Mouse (Mus musculus): Measurements from ENCODE around the gene Olfr222.
"Not testable (repeated sequence)": the region's sequence is repeated elsewhere in the genome, so short reads cannot be mapped to it uniquely, and the experiment has no call there.

The Olfr222 gene

DNA sequence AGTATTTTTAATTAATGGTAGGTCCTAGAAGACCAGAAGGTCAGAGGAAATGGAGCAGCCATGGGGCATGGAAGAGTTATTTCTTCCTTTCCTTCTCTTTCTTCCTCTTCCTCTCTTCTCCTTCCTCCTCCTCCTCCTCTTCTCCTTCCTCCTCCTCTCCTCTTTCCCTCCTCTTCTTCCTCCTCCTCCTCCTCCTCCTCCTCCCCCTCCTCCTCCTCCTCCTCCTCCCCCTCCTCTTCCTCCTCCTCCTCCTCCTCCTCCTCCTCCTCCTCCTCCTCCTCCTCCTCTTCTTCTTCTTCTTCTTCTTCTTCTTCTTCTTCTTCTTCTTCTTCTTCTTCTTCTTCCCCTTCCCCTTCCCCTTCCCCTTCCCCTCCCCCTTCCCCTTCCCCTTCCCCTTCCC is at the start of gene Olfr222:
Olfr222 (minus strand) TSS at position 101 of the 400 bp plus-strand sequence.
- ATAC-seq (ENCODE audit: insufficient number of reproducible peaks, low FRiP score, low TSS enrichment): not testable (repeated sequence)

DNA sequence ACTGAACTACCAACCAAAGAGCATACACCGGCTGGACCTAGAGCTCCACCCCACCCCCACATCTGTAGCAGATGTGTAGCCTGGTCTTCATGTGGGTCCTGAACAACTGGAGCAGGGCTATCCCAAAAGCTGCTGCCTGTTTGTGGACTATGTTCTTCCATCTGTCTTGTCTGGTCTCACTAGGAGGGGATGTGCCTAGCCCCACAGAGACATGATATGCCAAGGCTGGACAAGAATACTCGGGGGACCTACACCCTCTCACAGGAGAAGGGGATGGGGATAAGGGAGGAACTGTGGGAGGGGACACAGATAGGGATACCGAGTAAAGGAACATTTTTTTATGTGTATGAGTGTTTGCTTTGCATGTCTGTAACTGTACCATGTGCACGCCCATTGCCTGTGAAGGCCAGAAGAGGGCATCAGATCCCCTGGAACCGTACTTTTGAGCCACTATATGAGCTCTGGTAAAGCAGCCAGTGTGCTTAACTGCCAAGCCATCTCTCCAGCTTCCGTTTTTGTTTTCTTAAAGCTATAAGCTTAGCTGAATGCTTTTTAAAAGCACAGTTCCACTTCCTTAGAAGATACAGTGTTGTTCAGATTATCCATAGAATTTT is 48.1 kb upstream of the Olfr222 start:
- ATAC-seq (ENCODE audit: insufficient number of reproducible peaks, low FRiP score, low TSS enrichment): no peak; the same call in 1 of the 2 replicates

DNA sequence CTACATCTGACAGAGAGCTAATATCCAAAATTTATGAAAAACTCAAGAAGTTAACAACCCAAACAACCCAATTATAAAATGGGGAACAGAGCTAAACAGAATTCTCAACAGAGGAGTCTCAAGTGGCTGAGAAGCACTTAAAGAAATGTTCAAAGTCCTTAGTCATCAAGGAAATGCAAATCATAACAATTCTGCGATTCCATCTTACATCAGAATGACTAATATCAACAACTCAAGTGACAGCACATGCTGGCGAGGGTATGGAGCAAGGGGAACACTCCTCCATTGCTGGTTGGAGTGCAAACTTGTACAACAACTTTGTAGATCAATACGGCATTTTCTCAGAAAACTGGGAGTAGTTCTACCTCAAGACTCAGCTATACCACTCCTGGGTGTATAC is 46.2 kb upstream of the Olfr222 start:
- no peak for ATAC-seq (ENCODE audit: insufficient number of reproducible peaks, low FRiP score, low TSS enrichment)

DNA sequence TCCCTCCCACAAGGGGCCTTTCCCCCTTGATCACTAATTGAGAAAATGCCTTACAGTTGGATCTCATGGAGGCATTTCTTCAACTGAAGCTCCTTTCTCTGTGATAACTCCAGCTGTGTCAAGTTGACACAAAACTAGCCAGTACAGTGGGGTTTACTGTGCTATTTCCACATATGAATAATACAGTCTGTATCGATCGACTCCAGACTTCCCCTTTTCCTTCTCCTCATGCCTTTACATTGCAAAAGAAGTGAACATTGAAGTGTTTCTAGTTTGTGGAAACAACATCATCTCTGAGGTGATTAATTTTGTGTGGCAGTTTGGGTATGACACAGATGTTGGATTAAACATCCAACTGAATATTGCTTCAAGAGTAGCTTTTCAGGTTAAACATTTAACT is 41.0 kb upstream of the Olfr222 start:
- not testable (repeated sequence) for ATAC-seq (ENCODE audit: insufficient number of reproducible peaks, low FRiP score, low TSS enrichment)

DNA sequence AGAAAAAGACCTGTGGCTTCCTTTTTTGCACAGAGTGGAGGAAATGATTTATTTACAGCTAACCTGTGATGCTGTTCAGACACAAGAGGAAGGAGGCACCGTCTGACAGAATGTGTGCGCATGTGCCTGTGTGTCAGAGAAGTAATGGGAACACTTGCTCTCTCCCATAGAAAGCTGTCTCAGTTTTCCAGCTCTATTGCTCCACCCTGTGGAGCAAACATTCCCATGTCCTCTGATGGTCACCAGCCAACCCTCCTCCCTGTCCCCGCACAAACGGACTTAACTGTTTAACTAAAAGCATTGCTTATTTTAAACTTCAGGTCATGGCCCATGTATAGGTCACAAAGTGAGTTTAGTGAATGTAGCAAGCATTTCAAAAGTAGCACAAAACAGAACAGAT is 38.1 kb upstream of the Olfr222 start:
- no peak; the same call in 1 of the 2 replicates for ATAC-seq (ENCODE audit: insufficient number of reproducible peaks, low FRiP score, low TSS enrichment)

DNA sequence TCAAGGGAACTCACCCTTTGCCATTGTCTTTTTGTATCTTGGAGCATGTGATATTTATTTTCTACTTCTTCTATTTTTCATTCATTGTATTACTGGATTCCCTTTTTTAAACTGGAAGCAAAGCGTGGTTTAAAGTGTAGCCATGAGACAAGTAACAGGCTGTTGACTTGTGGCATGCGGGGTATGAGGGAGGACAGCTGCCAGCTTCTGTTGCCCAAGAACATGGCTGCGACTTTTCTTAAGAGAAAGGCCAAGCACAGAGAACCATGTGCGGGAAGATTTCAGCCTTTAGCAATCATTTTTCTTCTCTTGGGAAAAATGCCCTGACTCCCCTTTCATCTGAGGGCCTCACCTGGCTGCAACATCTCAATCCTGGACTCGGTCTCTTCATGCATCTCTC is 35.6 kb upstream of the Olfr222 start:
- no peak for ATAC-seq (ENCODE audit: insufficient number of reproducible peaks, low FRiP score, low TSS enrichment)

DNA sequence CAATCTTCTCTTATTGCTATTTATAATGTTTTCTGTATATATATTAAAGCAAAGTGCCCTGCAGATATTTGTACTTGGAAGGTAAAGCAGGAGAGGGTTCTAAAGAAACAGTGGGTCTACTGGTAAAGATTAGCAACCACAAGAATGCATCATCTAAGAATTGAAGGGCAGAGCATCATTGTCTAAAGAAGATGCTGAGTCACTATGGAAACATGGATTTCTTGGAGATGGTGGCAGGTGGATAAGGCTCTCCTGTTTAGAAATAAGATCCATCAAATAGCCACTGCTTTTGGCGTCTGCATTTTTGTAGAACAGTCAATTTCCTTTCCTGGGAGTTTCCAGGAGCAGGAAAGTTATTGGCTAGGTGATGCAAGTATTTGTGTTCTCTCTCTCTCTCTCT is 26.3 kb upstream of the Olfr222 start:
- ATAC-seq (ENCODE audit: insufficient number of reproducible peaks, low FRiP score, low TSS enrichment): no peak

DNA sequence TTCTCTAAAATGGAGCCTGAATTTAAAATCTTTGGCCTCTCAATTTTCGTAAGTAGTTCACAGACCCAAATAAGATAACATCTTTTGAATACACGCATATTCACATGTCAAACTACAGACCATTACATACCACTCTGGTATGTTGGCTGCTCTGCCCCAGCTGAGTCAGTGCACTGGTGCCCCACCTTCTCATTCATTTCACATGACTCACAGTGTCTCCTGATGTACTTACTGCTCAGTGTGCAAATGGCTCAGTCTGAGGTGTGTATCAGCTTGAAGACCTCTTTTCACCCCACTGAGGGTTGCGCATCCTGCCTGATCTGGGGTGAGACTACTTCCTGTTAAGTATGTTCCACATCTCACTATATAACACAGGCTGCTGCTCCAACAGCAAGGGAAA is 24.8 kb upstream of the Olfr222 start:
- ATAC-seq (ENCODE audit: insufficient number of reproducible peaks, low FRiP score, low TSS enrichment): no peak

DNA sequence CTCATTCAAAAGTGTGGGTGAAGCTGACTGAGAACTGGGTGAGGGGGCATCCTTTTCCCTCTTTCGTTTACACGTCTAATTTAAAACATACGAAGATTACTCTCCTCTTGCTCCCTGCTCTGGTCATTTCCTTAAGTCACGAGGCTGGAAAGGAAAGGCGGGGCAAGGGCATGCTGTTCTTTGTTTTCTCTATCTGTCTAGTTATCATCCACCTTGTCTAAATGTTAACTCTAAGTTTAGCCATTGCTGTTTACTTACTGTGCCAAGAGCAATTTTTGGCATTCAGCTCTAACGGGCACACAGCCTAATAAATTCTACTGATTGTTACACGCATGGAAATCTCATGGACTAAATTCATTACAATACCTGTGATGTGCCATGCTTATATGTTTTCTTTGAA is 23.2 kb upstream of the Olfr222 start:
- no peak for ATAC-seq (ENCODE audit: insufficient number of reproducible peaks, low FRiP score, low TSS enrichment)

DNA sequence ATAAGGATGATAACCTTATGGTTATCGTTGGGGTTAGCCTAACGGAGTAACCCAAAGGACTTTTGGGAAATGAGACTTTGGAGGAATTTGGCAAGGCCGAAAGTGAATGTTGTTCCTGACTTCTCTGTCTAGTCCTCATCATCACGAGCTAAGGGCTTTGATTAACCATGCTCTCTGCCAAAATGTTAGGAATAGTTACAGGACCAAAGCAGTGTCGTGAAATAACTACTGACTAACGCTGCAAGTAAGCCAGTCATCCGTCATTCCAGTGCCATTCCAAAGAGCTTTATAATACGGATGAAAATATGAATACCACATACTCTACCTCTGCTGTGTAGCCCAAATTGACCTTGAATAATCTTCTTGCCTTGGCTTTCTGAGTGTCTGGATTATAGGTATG is 20.9 kb upstream of the Olfr222 start:
- no peak for ATAC-seq (ENCODE audit: insufficient number of reproducible peaks, low FRiP score, low TSS enrichment)

DNA sequence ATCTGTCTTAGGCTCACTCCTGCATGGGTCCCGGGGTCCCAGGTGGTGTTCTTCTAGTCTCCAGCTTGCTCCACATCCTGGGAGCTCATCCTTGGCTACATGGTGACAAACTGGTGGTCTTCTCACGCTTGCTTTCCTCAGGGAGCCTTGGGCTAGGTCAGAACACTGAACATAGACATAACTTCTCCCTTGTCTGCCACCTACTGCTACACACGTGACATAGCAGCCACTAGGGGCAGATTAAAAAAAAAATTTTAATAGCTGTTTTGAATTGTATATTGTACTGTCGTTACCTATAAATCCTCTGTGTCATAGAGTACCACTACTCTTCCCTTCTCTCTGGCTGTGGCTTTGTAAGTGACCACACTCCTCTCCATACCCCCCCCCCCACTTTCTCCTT is 20.1 kb upstream of the Olfr222 start:
- ATAC-seq (ENCODE audit: insufficient number of reproducible peaks, low FRiP score, low TSS enrichment): no peak

DNA sequence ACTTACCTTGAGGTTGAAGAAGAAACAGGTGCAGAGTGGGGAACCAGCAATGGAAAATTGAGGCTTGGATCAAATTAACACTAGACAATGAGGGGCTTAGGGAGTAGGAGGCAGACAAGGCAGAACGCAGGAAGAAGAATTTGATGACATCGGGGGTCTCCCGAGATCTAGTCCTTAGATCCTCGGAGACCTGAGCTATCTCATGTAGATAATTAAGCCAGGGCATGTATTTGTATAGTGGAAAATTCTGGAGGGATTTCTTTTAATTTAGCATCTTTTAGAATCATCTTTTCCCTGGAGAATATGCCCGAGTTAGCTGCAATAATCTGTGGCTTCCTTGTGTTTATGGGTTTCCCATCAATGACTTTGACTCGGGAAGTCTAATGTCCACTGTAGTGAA is 17.2 kb upstream of the Olfr222 start, which contains the start of gene Olfr223:
Olfr223 (minus strand) TSS at position 101 of the 400 bp plus-strand sequence.
- no peak for ATAC-seq (ENCODE audit: insufficient number of reproducible peaks, low FRiP score, low TSS enrichment)

DNA sequence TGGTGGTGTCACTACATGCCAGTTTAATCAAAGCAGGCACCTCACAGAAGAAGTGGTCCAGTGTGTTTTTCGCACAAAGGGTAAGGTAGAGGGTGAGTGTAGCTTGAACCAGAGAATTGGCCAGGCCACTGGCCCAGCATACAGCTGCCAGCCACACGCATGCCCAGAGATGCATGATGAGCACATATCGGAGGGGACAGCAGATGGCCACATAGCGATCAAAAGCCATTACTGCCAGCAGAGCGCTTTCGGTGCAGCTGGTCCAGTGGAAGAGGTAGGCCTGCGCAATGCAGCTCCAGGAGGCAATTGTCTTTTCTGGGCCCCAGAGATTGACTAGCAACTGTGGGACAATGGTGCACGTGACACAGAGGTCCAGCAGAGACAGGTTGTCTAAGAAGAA is 13.5 kb upstream of the Olfr222 start:
- no peak for ATAC-seq (ENCODE audit: insufficient number of reproducible peaks, low FRiP score, low TSS enrichment)

DNA sequence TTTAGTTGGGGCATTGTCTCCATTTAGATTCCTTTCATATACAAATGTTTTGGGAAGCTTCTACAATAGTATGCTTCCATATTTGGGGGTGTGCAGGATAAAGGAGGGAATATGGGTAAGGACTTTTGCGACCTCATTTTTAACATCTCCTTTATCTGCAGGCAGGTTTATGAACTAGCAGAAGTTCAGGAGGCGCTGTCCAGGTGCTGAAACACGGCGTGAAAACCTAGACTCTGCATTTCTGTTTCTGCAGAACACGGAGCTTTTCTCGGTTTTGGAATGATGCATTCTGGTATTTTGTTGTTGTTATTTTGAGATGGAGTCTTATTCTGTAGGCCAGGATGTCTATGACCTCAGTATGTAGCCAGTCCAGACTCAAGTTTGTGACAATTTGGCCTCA is 8.5 kb upstream of the Olfr222 start:
- no peak for ATAC-seq (ENCODE audit: insufficient number of reproducible peaks, low FRiP score, low TSS enrichment)

DNA sequence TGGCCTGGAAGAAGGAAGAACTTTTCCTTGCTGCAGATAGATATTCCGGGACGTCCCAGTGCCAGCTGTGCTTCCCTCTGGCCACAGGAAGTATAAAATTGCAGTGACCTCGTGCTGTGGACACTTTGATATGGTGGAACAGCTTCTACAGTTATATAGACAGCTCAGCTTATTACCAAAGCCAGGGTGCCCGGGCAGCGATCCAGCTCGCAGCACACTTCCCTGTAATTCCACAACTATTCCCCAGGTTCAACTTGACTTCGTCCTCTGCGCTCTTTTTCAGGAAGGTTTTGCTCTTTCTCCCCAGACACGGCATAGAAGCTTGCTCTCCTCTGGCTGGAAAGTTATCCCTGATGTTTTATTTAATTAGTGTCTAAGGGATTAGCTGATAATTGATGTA is 309 bp downstream of the Olfr222 start:
- no peak for ATAC-seq (ENCODE audit: insufficient number of reproducible peaks, low FRiP score, low TSS enrichment)

DNA sequence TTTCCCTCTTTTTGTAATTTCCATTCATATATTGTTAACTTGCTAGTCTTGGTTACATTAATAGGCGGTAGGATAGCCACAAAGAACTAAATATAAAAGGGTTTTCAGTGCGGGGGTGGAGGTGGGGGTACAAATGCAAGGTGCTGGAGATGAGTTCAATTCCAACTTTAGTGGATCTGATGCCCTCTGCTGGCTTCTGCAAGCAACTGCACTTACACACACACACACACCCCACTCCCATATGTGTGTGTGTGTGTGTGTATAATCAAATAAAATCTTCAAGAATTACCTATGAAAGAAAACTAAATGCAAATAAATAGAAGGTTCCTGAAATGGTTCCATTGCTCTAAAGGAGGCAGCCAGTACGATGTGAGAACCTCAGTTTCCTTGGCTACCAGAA is 6.7 kb downstream of the Olfr222 start:
- no peak for ATAC-seq (ENCODE audit: insufficient number of reproducible peaks, low FRiP score, low TSS enrichment)

DNA sequence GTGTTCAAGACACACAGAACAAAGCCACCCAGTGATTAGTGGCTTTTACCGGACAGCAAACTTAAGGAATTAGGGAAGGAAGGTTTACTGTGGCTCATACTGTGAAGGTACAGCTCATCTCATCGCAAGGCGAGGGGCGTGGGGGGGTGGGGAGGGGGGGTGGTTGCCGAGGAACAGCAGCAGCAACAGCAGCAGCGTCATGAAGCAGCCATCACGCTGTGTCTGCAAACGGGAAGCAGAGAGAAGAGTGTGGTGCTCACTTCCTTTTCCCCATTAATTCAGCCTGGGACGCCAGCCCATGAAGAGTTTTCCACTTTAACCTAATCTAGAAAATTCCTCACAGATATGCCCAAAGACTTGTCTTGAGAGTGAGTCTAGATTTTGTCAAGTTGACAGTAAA is 13.2 kb downstream of the Olfr222 start:
- ATAC-seq (ENCODE audit: insufficient number of reproducible peaks, low FRiP score, low TSS enrichment): no peak

DNA sequence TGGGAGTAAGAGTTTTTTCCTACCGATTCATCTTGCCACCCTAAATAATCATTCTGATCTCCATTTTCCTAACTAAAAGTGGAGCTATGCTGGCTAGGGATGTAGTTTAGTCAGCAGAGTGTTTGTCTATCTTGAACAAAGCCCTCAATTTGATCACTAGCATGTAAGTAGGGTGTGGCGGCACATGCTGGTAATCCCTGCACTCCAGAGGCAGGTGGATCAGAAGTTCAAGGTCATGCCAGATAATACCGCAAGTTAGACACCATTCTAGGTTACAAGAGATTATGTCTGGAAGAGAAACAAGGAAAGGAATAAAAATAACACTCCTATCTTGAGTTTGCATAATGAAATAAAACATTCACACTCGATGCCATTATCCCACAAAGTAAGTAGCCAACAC is 13.7 kb downstream of the Olfr222 start:
- no peak for ATAC-seq (ENCODE audit: insufficient number of reproducible peaks, low FRiP score, low TSS enrichment)

DNA sequence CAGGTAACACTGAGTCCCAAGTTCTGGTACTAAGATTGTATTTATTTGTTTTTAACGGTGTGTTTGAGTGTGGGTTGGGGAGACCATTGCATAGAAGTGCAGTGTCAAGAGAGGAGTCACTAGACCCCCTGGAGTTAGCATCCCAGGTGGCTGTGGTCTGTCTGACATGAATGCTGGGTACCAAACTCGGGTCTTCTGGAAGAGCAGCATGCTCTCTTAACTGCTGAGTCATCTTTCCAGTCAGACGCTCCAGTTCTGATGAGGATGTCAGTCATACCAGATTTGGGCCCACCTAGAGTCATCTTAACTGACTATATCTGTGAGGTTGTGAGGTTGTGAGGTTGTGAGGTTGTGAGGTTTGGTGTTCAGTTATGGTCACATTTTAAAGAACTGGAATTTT is 15.1 kb downstream of the Olfr222 start:
- ATAC-seq (ENCODE audit: insufficient number of reproducible peaks, low FRiP score, low TSS enrichment): no peak

DNA sequence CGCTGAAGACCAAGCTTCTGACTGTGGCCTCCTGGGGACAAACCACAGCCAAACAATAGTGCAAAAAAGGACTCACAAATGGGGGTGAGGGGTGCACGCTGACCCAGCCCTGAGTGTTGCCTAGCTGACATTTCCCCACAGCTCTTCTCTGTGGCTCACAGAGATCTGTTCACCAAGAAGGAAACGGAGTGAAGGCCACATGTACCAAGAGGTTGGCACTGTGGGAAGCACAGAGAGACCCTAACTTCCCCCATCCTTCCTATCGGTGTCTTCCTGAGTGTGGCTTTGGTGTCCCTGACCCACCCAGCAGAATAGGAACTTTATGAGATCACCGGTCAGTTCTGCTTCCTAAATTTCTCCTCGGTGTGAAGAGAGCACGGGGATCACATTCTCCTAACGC is 21.5 kb downstream of the Olfr222 start:
- ATAC-seq (ENCODE audit: insufficient number of reproducible peaks, low FRiP score, low TSS enrichment): no peak

DNA sequence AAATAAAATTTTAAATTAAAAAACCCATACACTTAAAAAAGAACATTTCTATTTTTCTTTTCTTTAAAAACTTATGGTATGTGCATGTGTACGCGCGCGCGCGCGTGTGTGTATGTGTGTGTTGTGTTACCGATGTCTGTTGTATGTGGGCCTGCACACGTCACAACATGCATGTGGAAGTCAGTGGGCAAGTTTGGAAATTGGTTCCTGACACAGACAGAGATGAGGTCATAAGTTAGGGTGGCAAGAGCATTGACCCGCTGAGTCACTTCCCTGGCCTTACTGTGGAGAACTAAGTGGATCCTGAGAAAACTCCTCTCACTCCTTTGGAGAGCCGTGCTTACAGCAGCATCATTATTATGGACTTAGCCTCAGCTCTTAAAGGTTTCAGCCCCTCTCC is 21.9 kb downstream of the Olfr222 start:
- no peak for ATAC-seq (ENCODE audit: insufficient number of reproducible peaks, low FRiP score, low TSS enrichment)

DNA sequence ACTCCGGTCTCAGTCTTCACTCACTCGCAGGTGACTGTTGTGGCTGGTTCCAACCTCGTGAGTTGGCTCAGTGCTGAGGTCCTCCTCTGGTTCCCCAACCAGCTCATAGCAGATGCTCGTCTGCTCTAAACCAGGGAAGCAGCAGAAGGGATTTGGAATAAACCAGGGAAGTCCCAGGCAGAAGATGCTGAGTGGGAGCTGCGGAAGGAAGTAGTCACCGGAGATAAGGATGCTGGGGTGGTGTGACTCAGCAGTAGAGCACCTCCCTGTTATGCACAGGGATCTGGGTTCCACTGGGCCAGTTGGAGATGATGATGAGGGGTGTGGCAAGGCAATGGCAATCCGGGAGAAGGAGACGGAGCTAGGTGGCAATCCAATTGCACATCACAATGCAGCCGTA is 32.0 kb downstream of the Olfr222 start:
- ATAC-seq (ENCODE audit: insufficient number of reproducible peaks, low FRiP score, low TSS enrichment): no peak

DNA sequence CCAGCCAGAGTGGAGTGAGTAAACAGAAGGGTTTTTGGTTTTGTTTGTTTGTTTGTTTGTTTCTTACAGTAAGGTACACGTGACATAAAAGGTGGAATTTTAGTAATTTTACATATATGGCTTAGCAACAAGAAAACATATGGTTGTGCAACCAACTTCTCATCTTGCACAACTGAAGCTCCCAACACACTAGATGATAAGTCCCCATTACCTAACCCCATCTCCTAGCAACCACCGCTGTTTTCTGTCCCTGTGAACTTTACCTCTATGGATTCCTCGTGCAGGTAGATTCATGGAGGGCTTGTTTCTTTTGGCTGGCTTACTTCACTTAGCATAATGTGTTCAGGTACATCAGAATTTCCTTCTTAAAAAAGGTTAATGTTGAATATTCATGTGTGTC is 32.7 kb downstream of the Olfr222 start:
- ATAC-seq (ENCODE audit: insufficient number of reproducible peaks, low FRiP score, low TSS enrichment): no peak

All from cerebellum, adult (tissue).